Mouse (Mus musculus) heart, adult 2 months (tissue): ENCODE results near the gene Ffar4. TPM values are rescaled to one million over a fixed set of nuclear protein-coding genes. Genes with fewer than 3 reads are reported as not detected.

Source experiments
- DNase-seq, 2 experiments: peaks; one replicate each; pipeline ENCODE4 v3.0.0; 2021
- H3K27ac ChIP-seq: fragments of 200-600 bp; 2 replicates; pipeline ENCODE4 v1.8.1; 2022
- H3K27me3 ChIP-seq: fragments of 200-500 bp; 2 replicates; pipeline ENCODE4 v1.6.1; 2012; ENCODE audit warnings: mild to moderate bottlenecking, low read length, inconsistent platforms, mixed read lengths; ENCODE audit not compliant: control insufficient read depth, insufficient read depth
- H3K36me3 ChIP-seq: fragments of 200-500 bp; 2 replicates; pipeline ENCODE4 v1.6.1; 2012; ENCODE audit warnings: low read length, inconsistent platforms; ENCODE audit not compliant: control insufficient read depth, insufficient read depth
- H3K4me1 ChIP-seq: fragments of 200-500 bp; 2 replicates; pipeline ENCODE4 v1.6.1; 2011; ENCODE audit warnings: low read length; ENCODE audit not compliant: control insufficient read depth, insufficient read depth
- H3K4me3 ChIP-seq: fragments of 200-600 bp; 2 replicates; pipeline ENCODE4 v1.8.1; 2022
- H3K79me2 ChIP-seq: fragments of 200-500 bp; replicated peaks from 2 replicates; pipeline ENCODE4 v1.6.1; 2012; ENCODE audit warnings: mild to moderate bottlenecking, inconsistent platforms, low read length, moderate library complexity, mixed read lengths; ENCODE audit not compliant: control insufficient read depth, insufficient read depth
- H3K9ac ChIP-seq: fragments of 200-500 bp; 2 replicates; pipeline ENCODE4 v1.6.1; 2012; ENCODE audit warnings: low read depth, mild to moderate bottlenecking, control low read depth, inconsistent platforms, low read length, mixed read lengths
- CTCF ChIP-seq: fragments of 200-600 bp; IDR thresholded peaks from 2 replicates; pipeline ENCODE4 v1.8.1; 2022; ENCODE audit warnings: antibody characterized with exemption, mild to moderate bottlenecking, moderate library complexity
- EP300 ChIP-seq: fragments of 200-500 bp; IDR thresholded peaks from 2 replicates; pipeline ENCODE4 v1.6.1; 2011; ENCODE audit warnings: low read depth, low read length, control low read depth; ENCODE audit not compliant: insufficient read depth
- POLR2A ChIP-seq: fragments of 200-500 bp; IDR thresholded peaks from 2 replicates; pipeline ENCODE4 v1.6.1; 2011; ENCODE audit warnings: mild to moderate bottlenecking, low read depth, low read length, control low read depth; ENCODE audit not compliant: insufficient read depth
- whole genome bisulfite sequencing: fragments of 180-500 bp; shearing (Covaris S2); methylation state at CpG from one replicate; pipeline ENCODE4 v1.1.7; 2018; 5-methylcytosine and 5-hydroxymethylcytosine counted together
- intact Hi-C: fragments of 180-260 bp; cut with DNase I; formaldehyde crosslinking; loops from one replicate; pipeline ENCODE4 v1.15.1; 2025
- polyA plus RNA-seq: library from polyadenylated mRNA; depleted of rRNA; stranded (reverse); fragments of >200 nt; gene quantifications from 2 replicates; pipeline ENCODE4 v1.2.3, GENCODE M21; 2012
- total RNA-seq, 2 experiments: library from RNA; stranded (reverse); gene quantifications; 2 replicates each; pipeline ENCODE4 v1.2.3; 2021

Gene Ffar4
- total and polyA plus RNA-seq, 3 experiments, result 0.20 to 2.3 TPM; not detected in 1

DNA sequence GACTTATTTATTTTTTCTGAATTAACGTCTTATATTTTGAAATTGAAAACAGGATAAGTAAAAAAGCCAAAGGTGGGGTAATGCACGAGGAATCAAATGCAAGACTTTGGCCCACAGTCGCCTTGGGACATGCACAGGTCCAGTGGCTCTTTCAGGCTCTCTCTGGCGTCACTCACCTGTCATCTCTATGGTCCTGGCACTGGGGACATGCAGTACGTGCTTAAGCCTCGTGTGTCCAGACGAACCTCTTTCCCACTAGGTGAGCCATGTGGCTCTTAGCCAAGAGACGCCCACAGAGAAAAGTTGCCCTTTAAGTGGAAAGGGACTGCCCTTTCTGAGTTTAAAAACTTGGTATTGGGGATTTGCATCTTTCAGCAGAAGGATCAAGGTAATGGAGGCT, 7.5 kb upstream of the Ffar4 start:
- H3K27ac ChIP-seq, result no peak overlapping the region
- 76% methylated on average over 8 of the region's 8 CpGs for WGBS
- intact Hi-C loops, result loop anchor here (5.0 kb wide), 1 partner anchor 108 kb away; no protein-coding TSS in a partner anchor

DNA sequence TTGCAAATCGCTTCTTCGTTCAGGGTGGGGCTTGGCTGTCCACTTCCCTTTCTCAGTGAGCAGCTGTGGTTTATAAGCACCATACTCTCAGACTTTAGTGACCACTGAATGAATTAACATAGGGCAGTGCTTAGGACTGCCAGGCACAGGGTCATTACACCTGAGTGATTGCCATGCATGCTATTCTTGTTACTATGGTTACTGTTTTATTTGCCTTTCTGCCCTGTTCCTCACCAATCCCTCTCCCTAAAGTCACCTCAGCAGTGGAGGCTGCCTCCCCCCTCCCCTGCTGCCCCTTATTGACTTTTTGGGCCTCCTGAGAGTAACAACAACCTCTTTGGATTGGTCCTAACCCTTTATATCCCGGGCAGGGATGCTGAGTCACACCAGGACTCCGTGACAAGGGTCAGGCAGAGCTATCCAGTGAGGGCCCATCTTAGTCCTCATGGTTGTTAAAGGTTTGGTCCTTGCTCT, 5.3 kb upstream of the Ffar4 start:
- no peak for TF ChIP-seq EP300
- no peak for TF ChIP-seq CTCF
- no peak for TF ChIP-seq POLR2A
- DNase-seq, result no peak
- Histone ChIP-seq H3K27me3 (no peaks in the 10 kb centered on the region; the same call in 1 of the 2 replicates), H3K9ac (no peak overlapping the region), H3K4me3 (no peak overlapping the region), H3K36me3 (no peaks in the 10 kb centered on the region), H3K27ac (no peak overlapping the region), H3K79me2 (no peaks in the 10 kb centered on the region), H3K4me1 (no peaks in the 10 kb centered on the region)
- intact Hi-C loops, result no loop called here
- 69% methylated on average over 4 of the region's 4 CpGs for WGBS

More for the DNA sequence above, 7.5 kb upstream of the Ffar4 start:
- Histone ChIP-seq H3K27me3 (no peaks in the 10 kb centered on the region), H3K4me1 (no peaks in the 10 kb centered on the region), H3K9ac (no peak overlapping the region), H3K4me3 (no peak overlapping the region), H3K79me2 (no peaks in the 10 kb centered on the region), H3K36me3 (no peaks in the 10 kb centered on the region)
- DNase-seq, result peak in 1 of 2 experiments; percentile 4
- TF ChIP-seq CTCF (no peak), POLR2A (no peak)

DNA sequence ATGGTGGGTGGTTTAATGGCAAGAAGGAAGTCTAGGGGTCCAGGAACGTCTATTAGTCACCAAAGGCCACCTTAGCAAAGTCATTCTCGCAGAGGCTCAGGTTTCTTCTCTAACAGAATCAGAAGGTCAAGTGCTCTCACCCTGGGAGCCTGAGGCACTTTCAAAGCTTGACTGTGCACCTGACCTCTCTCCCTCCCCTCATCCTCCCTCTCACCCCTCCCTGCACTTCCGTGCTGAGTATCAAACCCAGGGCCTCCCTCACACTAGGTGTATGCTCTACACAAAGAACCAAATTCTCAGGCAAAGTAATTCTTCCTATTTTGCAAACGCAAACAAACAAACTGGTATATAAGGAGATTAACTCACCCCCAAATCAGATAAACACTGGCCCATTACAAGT, 640 bp upstream of the Ffar4 start:
- Histone ChIP-seq H3K27me3 (peaks cover 8% of the 10 kb centered on the region), H3K9ac (no peak overlapping the region), H3K27ac (no peak overlapping the region), H3K79me2 (no peaks in the 10 kb centered on the region), H3K36me3 (no peaks in the 10 kb centered on the region), H3K4me3 (no peak overlapping the region), H3K4me1 (no peaks in the 10 kb centered on the region)
- TF ChIP-seq POLR2A, result no peak
- no peak for TF ChIP-seq EP300
- no peak for TF ChIP-seq CTCF
- intact Hi-C loops, result no loop called here
- no peak for DNase-seq
- WGBS, result 16% methylated on average over 4 of the region's 4 CpGs

DNA sequence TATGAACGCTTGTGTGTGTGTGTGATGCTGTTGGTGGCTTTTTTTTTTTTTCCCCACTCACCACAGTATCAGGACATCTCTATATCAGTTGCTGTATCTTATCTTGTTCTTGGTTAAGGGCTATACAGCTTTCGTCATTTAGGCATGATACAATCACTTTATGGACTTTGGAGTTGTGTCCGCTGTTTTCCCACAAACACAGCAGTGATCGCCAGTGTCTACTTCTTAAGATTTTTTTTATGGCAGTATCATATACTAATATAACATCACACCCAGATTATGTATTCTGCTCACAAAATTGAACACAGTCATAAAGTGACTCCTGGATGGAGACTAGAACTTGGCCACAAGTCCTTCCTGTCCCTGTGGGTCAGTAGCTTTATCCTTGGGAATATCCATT, 11.0 kb downstream of the Ffar4 start:
- no peak overlapping the region for H3K9ac ChIP-seq
- WGBS, result 89% methylated on average over 4 of the region's 4 CpGs
- no peaks in the 10 kb centered on the region for H3K79me2 ChIP-seq
- no peak overlapping the region for H3K27ac ChIP-seq
- TF ChIP-seq CTCF (no peak), EP300 (no peak), POLR2A (no peak)
- H3K36me3 ChIP-seq, result no peaks in the 10 kb centered on the region
- no peaks in the 10 kb centered on the region for H3K27me3 ChIP-seq
- H3K4me3 ChIP-seq, result no peak overlapping the region
- DNase-seq, result no peak
- H3K4me1 ChIP-seq, result no peaks in the 10 kb centered on the region
- intact Hi-C loops, result no loop called here

DNA sequence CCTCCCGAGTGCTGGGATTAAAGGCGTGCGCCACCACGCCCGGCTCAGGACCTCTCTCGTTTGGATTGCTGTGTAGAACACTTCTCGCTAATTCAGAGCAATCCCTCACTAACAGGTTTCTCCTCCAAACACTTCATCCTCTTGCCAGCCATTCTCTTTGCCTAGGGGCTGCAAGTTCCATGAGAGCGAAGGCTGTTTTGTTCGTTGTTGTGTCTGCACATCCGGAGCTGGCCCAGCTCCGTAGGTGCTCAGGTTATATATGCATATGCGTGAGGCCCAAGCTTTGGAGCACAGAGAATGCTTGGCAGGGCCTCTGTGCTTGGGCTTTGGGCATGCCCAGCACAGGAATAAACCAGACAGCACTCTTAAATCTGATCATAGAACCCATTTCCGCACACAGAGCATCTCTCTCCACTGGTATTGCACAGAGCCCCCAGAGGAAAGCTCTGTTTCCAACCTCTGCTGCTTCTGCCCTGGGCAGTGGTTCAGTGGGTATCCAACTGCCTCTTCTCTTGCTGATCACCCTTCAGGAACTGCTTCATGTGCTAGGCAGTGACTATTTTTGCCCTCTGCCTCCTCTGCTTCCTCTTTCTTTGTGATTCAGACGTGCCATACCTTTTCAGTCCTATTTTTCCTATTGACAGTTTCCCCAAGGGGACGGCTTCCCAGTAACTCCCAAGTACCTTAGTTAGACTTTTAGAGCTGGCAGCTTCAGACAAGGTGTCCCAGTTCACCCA, 12.8 kb downstream of the Ffar4 start:
- Histone ChIP-seq H3K4me3 (no peak overlapping the region), H3K27me3 (no peaks in the 10 kb centered on the region), H3K36me3 (no peaks in the 10 kb centered on the region), H3K9ac (no peak overlapping the region), H3K4me1 (no peaks in the 10 kb centered on the region), H3K27ac (no peak overlapping the region), H3K79me2 (no peaks in the 10 kb centered on the region)
- intact Hi-C loops, result no loop called here
- TF ChIP-seq POLR2A, result no peak
- no peak for DNase-seq
- 84% methylated on average over 15 of the region's 15 CpGs for WGBS

DNA sequence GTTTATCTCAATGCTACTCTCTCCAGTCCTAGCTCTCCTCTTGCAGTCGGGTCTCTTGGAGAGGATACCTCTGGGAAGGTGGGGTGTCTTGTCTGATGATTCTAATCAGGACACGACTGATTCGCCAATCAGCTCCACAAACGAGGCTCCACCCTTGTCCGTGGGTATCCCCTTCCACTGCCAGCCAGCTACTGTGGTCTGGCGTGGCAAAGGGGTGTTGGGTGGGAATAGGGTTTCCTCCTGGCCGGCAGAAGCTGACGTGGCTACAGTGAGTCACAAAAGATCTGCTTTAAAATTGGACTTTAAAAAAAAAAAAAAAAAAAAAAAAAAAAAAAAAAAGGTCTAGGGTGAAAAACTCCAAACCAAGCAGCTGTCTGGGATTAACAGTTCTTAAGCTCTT, 14.2 kb downstream of the Ffar4 start:
- no peak for DNase-seq
- 65% methylated on average over 8 of the region's 8 CpGs for WGBS
- H3K27ac ChIP-seq, result no peak overlapping the region
- H3K79me2 ChIP-seq, result no peaks in the 10 kb centered on the region
- no peaks in the 10 kb centered on the region for H3K4me1 ChIP-seq
- H3K4me3 ChIP-seq, result no peak overlapping the region
- intact Hi-C loops, result no loop called here
- no peak overlapping the region for H3K9ac ChIP-seq
- H3K27me3 ChIP-seq, result no peaks in the 10 kb centered on the region
- H3K36me3 ChIP-seq, result no peaks in the 10 kb centered on the region
- TF ChIP-seq EP300, result no peak
